Mouse (Mus musculus) embryonic fibroblast, embryonic 13.5 days (primary cell): ENCODE measurements around the gene Bax. TPM values are rescaled to one million over a fixed set of nuclear protein-coding genes. Genes with fewer than 3 reads are reported as not detected.
A peak's percentile ranks its signal among the peaks of the same experiment; 100 is the strongest.

Experiments
- H3K27ac ChIP-seq: 2 replicates; pipeline ENCODE4 v1.5.1; 2012; ENCODE audit warnings: low read length, control low read depth, inconsistent platforms; ENCODE audit not compliant: insufficient read depth
- H3K4me1 ChIP-seq: 2 replicates; pipeline ENCODE4 v1.6.1; 2011; ENCODE audit warnings: low read length; ENCODE audit not compliant: control insufficient read depth, insufficient read depth
- H3K4me3 ChIP-seq: 2 replicates; pipeline ENCODE4 v1.5.1; 2011; ENCODE audit warnings: mild to moderate bottlenecking, control low read depth, low read length; ENCODE audit not compliant: insufficient read depth
- CTCF ChIP-seq: IDR thresholded peaks from 2 replicates; pipeline ENCODE4 v1.5.1; 2011; ENCODE audit warnings: mild to moderate bottlenecking, control low read depth, low read length, moderate library complexity, borderline replicate concordance; ENCODE audit not compliant: insufficient read depth
- POLR2A ChIP-seq: IDR thresholded peaks from 2 replicates; pipeline ENCODE4 v1.6.1; 2011; ENCODE audit warnings: low read depth, mild to moderate bottlenecking, control low read depth, low read length, moderate library complexity
- polyA plus RNA-seq: library from polyadenylated mRNA; stranded (reverse); fragments of >200 nt; gene quantifications from 2 replicates; pipeline ENCODE4 v1.2.4, GENCODE M21; 2011; ENCODE audit warnings: low read depth; ENCODE audit not compliant: missing spikeins, insufficient read length

The Bax gene
- polyA plus RNA-seq, 1 experiment, result 218 TPM

DNA sequence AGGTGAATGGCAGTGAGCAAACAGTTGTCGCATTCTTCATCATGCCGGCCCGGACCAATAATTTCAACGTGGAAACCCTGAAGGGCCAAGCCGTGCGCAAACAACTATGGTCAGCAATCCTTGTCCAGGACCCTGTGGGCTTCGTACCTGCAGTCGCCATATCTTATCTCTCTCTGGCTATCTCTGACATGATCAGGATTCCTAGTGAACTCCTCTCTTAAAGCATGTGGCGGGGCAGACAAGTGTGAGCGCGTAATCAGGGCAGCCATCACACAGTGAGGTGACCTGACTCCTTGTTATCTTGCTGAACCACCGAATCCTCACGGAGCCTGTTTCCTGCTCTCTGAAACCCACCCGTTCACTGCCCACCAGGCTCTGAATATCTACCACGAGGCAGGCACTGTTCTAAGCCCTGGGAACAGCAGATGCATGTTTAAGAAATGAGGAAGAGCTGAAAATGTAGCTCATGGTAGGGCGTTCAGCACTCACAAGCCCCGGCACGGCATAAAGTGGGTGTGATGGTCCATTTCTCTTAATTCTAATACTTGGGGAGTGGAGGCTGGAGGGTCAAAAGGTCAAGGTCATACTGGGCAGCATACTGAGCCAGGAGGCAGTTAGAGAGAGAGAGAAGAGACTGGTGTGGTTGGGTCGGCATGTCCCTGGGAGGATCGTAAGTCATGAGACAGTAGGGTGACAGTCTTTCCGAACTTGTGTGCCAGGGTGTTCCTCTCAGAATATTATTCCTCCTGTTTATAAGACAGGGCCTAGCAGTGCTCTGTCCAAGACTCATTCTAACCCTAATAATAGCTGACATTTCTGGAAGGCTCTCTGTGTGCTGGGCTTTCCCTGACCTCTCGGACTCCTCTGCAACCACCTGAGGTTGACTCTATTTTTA lies 22.9 kb downstream of the Bax start:
- no peak overlapping the region for H3K4me3 ChIP-seq
- TF ChIP-seq POLR2A (no peak), CTCF (no peak)
- H3K4me1 ChIP-seq, result no peaks in the 10 kb centered on the region
- H3K27ac ChIP-seq, result no peak overlapping the region

DNA sequence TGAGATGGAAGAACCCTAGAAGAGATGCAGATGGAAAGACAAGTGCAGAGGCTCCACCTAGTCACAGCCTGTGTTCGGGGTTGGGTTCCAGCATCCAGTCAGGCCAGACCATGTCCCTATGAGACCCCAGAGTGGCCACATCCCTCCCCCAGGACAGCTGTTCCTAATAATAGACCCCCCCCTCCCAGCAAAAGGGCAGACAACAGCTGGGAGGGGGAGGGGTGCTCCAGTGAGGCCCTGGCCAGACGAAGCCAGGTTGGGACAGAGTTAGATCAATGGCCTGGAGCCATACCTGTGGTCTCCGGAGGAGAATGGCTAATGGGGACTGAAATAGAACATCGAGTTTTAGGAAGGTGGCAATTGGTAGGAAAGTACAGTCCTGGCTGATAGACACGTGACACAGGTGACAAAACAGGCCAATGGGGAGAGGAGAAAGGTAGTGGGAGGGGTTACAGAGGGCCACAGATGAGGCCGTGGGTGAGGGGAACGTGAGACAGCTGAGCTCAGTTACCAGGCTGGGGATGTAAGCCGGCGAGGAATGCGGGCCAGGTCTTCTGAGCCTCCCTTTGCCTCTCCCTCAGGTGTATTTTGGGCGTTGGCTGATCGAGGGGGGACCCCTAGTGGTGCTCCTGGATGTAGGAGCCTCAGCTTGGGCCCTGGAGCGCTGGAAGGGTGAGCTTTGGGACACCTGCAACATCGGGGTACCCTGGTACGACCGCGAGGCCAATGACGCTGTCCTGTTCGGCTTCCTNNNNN lies 29.0 kb downstream of the Bax start, which contains the start of gene Ruvbl2:
Ruvbl2 (minus strand) TSS at position 576 of the 756 bp plus-strand sequence.
- no peak within 1 kb of the TSS for H3K27ac ChIP-seq
- TF ChIP-seq POLR2A, result no peak
- no peak for TF ChIP-seq CTCF
- no peak within 1 kb of the TSS for H3K4me3 ChIP-seq
- 0 out of 2 replicates have a peak, but pooled peaks cover 5% of the 10 kb centered on the region for H3K4me1 ChIP-seq

DNA sequence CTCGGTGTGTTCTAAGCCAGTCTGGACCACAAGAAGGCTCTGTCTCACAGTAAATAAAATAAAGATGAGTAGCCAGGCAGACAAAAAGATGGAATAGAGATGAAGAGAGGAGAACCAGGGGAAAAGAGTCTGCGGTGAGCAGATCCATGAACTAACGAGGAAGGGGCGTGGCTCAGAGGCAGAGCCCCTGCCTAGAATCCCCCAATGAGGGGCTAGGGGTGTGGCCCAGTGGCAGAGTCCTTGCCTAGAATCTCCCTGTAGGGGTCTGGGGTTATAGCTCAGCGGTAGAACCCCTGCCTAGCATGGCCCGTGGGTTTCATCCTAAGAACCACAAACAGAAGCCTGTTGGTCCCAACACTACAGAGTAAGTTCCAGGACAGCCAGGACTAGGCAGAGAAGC lies 29.7 kb downstream of the Bax start:
- H3K27ac ChIP-seq, result no peak overlapping the region
- H3K4me3 ChIP-seq, result no peak overlapping the region
- TF ChIP-seq POLR2A (no peak), CTCF (no peak)

DNA sequence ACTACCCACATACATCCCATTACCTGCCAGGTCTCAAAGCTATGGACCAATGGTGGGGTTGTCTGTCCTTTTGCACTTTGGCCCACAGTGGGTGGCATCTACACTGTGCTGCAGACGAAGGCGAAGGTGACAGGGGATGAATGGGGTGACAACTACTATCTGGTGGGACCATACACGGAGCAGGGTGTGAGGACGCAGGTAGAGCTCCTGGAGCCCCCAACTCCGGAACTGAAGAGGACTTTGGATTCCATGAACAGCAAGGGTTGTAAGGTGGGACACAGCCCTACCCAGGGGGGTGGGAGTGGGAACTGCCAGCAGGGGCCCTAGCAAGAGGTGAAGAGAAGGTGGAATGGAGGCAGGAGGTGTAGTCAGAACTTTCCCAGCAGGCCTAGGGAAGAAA lies 30.3 kb downstream of the Bax start:
- Histone ChIP-seq H3K27ac (no peak overlapping the region), H3K4me1 (0 out of 2 replicates have a peak, but pooled peaks cover 5% of the 10 kb centered on the region), H3K4me3 (no peak overlapping the region)
- TF ChIP-seq CTCF (no peak), POLR2A (no peak; the same call in 1 of the 2 replicates)

More for the DNA sequence above, 29.7 kb downstream of the Bax start:
- 0 out of 2 replicates have a peak, but pooled peaks cover 5% of the 10 kb centered on the region for H3K4me1 ChIP-seq

DNA sequence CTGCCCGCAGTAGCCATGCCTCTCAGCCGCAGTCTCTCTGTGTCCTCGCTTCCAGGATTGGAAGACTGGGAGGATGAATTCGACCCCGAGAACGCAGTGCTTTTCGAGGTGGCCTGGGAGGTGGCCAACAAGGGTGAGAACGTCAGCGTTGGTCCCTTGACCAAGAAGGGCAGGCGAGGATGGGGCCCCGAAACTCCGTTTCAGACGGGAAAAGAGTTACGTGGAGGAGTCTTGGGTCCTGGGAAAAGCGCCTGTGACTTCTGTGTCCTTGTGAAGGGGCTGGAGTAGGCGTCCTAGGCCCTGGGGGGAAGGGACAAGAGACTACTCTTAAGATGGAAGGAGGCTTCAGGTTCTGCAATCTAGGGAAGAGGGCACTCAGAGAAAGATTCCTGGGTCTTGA lies 31.7 kb downstream of the Bax start:
- Histone ChIP-seq H3K4me3 (peak overlapping the region; percentile 62), H3K4me1 (0 out of 2 replicates have a peak, but pooled peaks cover 5% of the 10 kb centered on the region), H3K27ac (peak overlapping the region; percentile 54)
- TF ChIP-seq POLR2A (no peak), CTCF (no peak)

DNA sequence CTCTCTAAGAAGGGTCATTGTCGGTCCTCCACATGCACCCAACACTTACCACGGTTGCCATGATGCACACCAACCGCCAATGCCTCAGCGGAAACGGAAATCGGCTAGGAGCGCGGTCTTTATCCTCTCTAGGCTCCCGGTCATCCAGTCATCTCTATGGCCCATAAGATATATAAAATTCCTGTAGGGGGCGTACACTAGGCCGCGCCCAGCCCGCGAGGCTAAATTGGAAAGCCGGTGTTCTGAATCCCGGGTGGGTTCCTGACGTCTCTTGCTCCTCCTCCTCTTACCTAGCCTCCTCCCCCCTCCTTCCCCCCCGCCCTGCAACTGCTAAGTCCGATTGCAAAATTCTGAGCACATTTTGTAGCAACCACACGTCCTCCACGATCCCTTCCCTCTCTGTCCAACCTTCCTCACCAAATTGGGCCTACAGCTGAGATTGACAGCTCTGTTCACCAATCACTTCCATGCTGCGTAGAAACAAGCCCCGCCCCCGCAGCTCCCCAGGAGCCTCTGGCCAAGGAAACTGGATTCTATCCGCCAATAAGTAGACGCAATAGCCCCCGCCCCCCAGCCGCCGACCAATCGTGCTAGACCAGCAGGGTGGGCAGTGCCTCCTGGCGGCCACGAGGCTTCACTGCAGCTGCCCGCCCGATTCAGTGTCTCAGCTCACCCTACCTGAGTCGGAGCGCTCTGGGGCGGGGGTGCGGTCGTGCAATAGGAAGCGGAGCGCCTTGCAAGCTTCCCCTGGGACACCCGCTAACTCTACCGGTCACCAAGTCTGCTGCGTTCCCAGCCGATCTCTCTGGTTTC lies 32.3 kb downstream of the Bax start, which contains the start of gene Gys1:
Gys1 (plus strand) TSS at position 642 of the 813 bp plus-strand sequence.
- TF ChIP-seq POLR2A (peak; percentile 88), CTCF (peak; percentile 95)
- Histone ChIP-seq H3K4me3 (peak within 1 kb of the TSS; percentile 98), H3K27ac (peak within 1 kb of the TSS; percentile 54), H3K4me1 (0 out of 2 replicates have a peak, but pooled peaks cover 5% of the 10 kb centered on the region)

DNA sequence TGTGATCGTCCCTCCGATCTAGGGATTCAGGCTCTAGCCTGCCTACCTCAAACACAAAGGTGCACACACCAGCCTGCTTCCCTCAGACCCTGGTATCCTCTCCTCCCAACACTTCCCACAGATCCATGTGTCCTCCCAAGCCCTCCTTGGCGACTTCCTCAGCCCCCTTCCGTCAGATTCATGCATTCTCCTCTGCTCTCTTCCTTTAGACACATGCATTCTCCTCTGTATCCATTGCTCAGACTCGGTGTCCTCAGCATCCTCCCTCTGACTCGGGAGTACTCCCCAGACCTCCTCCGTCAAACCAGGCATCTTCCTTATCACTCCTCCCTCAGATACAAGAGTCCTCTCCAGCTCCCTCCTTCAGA lies 32.9 kb downstream of the Bax start:
- TF ChIP-seq POLR2A (no peak), CTCF (no peak)
- 0 out of 2 replicates have a peak overlapping the region, but pooled peaks have one; percentile 11 for H3K27ac ChIP-seq
- H3K4me3 ChIP-seq, result peak overlapping the region; percentile 98
- 0 out of 2 replicates have a peak, but pooled peaks cover 5% of the 10 kb centered on the region for H3K4me1 ChIP-seq

DNA sequence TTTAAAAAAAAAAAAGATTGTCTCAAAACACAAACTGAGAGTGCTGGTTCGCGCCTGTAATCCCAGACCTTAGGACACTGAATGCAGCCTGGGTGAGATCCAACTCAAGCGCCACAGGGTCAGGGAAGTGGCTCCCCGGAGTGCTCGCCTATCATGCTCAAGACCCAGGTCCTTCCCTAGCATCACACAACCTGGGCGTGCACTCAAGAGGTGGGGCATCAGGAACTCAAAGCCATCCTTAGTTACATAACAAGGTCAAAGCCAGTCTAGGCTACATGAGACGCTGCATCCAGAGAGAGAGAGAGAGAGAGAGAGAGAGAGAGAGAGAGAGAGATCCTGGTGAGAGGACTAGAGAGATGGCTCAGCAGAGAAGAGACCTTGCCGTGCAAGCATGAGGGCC lies 40.1 kb downstream of the Bax start:
- Histone ChIP-seq H3K27ac (no peak overlapping the region), H3K4me3 (no peak overlapping the region), H3K4me1 (no peaks in the 10 kb centered on the region)
- no peak for TF ChIP-seq POLR2A
- TF ChIP-seq CTCF, result no peak

DNA sequence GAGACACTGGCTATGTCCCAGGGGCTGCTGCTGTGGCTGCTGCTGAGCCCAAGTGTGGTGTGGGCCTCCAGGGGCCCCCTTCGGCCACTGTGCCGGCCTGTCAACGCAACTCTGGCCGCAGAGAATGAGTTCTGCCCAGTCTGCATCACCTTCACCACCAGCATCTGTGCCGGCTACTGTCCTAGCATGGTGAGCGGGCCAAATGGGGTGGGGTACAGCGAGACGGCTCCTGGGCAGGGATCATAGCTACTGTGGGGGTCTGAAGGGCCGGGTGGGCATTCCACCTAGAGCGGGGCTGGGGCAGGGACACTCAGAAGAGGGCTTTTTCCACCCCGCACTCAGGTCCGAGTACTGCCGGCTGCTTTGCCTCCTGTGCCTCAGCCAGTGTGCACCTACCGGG lies 45.5 kb downstream of the Bax start:
- no peaks in the 10 kb centered on the region for H3K4me1 ChIP-seq
- no peak for TF ChIP-seq POLR2A
- TF ChIP-seq CTCF, result no peak
- H3K4me3 ChIP-seq, result no peak overlapping the region
- H3K27ac ChIP-seq, result no peak overlapping the region
